Mouse (Mus musculus) common myeloid progenitor, adult 5-6 weeks (primary cell): ENCODE results near the gene Aunip. TPM values are rescaled to one million over a fixed set of nuclear protein-coding genes. Genes with fewer than 3 reads are reported as not detected.
A peak's percentile ranks its signal among the peaks of the same experiment; 100 is the strongest.

Experiments
- ATAC-seq: replicated peaks from 2 replicates; pipeline ENCODE4 v1.8.0; 2016; ENCODE audit warnings: low read depth, mild to moderate bottlenecking, moderate TSS enrichment, inconsistent platforms; ENCODE audit not compliant: poor library complexity, severe bottlenecking
- total RNA-seq: library from RNA; stranded (forward); fragments of 200-1000, 187-1606 nt; gene quantifications from 2 replicates; pipeline ENCODE4 v1.2.3, GENCODE M21; 2017

The Aunip gene
- total RNA-seq, 1 experiment from 2014 or later: 32.6 TPM

DNA sequence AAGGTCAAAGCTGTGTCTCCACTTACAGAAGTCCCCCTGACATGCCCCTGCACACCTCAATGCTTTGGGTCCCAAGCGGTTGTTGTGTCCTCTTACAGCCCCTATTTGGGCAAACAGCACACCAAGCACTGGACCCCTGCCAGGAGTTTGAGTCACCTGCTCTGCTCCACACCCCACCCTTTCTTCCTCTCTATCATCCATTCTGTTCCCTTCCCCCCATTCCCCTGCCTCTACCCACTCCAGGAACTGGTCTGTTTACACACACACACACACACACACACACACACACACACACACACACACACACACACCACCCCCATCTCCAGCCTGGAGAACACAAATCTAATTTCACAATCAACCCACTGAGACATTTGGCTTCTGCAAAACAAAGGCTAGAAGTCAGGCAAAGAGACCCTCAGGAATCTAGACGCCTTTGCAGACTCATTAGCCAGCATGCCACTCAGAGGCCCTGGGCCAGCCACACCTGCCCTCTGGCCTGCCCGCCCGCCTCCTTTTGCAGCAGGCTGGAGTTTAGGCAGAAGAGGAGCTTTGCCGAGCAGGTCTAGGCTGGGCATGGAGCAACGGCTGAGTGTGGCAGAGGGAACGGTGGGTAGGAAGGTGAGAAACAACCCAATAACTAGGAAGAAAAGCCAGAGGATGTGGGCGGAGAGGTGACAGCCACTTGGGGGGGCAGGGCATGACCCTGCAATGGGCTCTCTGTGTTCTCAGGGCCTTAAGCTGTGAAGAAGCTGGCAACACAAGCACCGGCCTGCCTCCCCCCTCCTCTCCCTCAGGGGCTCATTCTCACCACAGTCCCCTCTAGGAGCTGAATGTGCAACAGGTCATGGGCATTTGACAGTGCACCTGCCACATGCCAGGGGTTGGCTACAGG is 36.3 kb downstream of the Aunip start:
- no peak for ATAC-seq

DNA sequence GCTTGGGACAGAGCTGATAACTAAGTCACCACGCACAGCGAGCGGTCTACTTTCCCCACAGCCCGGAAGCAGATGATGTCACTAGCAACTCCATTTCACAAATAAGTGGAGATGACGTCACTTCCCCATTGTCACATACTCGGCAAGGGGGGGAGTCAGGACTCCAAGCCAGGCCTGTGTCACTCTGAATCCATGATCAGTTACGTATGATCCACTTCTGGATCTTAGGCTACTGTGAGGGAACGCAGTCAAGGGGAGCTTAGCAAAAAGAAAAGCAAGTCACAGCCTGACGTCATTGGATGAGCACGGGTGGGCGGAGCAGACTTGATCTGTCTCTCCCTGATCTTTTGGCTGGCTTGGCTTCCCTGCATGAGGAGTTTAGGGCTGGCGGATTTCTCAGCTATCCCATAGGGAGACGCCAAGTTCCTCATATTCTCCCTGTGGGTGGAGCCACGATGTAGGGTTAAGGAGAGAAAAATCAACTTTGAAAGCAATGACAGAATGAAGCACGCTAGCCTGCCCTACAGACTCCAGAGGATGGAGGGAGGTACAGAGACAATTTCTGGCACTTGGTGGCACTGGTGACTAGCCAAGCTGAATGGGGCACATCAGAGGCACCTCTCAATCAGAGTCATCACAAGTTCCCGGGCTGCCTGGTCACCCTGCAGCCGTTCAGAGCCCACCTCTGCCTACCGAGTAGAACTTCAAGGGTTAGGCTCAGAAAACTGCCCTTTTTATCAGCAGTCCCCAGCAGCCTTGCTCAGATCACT is 37.6 kb downstream of the Aunip start:
- peak; percentile 55 for ATAC-seq

DNA sequence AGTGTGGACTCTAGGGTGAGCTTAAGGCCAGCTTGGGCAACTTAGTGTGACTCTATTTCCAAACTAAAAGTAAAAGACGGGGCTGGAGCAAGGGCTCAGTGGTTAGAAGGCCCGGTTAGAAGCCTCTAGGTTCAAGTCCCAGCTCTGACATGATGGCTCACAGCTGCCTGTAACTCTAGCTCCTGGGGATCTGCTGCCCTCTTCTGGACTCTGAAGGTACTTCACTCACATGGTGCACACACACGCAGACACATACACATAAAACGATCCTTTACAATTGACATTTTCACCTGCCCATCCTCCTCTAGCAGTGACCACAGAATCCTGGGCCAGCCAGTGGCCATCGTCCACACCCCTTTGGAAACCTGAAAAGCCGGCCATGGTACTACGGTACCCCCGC is 39.1 kb downstream of the Aunip start:
- ATAC-seq: no peak

DNA sequence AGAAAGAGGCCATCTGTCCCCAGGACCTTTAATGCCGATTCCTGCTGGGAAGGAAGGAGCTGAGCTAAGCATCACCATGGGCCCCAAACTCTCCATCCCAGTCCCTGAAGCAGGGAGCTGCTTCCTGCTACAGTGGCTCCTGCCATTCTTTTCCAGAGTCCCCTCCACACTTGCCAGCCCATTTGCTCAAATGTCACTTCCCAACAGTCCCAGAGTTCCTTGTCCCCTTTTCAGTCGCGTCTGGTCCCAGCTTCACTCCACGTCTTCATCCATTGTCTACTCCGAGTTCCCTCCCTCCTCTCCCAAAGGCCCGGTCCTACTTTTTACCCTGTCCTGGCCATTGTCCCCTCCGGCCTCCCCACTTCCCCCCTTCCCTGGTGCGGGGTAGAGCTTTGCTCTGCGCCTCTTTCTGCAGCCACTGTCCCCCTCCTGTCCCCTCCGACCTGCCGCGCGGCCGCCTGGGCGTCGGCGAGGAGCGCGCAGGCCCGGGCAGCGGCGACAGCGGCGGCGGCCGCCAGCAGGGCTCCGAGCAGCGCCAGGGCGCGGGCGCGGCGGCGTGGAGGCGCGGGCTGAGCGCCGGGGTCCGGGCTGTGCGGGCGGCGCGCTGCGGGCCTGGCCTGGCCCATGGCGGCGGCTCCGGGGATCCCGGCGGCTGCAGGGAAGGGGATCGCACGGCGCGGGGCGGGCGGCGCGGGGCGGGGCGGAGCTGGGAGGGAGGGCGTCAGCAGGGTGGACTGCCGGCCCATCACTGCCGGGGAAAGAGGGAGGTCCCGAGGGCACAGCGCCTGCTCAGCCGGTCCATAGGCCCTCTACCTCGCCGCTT is 40.9 kb downstream of the Aunip start, which contains the start of gene Selenon:
Gene Selenon, minus strand, starts transcription at position 673 of the 823 bp plus-strand sequence.
- peak; percentile 47 for ATAC-seq

DNA sequence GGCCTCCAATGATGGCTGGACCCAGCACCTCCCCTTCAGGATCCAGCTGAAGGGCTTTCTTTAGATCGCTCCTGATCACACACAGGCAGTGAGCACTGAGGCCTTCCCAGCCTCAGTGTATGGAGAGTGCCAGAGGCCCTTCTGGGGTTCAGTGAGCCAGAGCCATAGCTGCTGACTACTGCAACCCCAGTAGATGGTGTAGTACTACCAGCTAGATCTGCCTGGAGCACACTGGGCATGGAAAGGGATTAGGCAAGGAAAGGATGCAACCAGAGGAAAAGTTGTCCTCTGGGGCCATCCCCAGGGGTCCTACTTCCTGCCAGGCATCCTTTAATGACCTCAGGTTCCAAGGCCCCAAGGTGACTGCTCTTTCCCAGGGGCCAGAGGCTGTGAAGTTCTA is 42.8 kb downstream of the Aunip start:
- no peak for ATAC-seq

DNA sequence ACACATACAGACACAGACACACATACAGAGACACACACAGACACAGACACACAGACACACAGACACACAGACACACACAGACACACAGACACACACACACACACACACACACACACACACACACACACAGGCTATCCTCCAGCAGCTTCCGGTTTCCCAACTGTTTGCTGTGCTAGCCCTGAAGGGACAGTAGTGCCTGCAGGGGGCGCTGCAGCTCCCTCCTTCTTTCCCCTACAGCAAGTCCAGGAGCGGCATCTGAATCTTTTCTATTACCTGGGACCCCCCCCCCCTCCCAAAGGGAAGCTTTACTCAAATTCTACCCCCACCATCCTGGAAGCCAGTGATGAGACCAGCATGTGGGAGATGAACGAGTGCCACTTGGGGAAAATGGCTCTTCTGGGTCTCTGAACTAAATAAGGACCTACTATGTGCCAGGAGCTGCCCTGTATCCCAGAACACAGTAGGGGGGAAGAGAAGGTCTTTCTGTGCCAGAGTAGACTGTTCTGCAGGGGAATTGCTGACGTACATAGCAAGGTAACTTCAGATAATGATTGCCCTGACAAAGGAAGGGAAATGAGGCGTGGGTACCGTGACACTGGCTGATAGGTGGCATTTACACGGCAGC is 45.3 kb downstream of the Aunip start:
- no peak for ATAC-seq

DNA sequence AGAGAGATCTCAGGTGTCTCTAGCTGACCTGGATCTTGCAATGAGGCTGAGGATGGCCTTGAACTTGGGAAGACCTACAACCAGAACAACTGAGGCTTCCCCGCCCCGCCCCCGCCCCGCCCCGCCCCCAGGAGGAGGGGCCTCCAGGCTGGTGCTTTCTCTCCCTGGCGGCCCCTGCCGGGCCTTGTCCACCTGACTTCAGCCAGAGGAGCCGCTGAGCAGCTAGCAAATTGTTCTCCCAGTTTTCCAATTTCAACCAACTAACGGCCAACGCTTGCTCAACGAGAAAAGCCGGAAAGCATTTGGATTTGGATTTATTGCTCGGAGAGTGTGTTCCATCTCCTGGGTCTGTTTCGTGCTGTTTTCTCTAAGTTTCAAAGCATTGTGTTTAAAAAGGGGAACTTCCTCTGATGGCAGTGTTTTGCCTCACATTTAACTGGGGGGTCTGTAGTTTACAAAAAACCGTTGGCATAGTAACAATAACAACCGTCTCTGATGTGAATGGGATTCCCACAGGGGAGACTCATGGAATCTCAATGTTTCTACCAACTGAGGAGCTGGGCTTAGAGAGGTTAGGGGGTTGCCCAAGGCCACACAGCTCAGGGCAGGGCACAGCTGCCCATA is 46.9 kb downstream of the Aunip start:
- ATAC-seq: peak; percentile 74

DNA sequence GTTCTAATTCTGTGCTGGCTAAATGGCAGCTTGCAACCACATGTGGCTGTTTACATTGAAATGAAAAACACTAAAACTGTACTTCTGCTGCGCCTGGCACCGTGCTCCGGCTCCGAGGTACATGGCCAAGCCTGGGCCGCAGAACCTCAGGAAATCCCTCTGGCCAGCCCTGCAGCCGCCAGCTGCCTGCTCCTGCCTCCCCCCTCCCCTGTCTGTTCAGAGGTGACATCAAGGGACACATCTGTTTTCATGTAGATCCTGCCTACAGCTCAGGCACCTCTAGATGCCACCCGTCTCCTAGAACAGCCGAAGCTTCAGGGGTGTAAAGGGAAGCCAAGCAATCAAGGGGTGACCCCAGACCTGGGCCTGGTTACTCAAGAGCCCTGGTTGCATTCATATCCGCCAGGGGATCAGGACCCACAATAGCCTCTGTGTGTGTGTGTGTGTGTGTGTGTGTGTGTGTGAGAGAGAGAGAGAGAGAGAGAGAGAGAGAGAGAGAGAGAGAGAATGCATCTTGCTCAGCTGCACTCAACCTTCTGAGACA is 47.8 kb downstream of the Aunip start:
- peak; percentile 36 for ATAC-seq

DNA sequence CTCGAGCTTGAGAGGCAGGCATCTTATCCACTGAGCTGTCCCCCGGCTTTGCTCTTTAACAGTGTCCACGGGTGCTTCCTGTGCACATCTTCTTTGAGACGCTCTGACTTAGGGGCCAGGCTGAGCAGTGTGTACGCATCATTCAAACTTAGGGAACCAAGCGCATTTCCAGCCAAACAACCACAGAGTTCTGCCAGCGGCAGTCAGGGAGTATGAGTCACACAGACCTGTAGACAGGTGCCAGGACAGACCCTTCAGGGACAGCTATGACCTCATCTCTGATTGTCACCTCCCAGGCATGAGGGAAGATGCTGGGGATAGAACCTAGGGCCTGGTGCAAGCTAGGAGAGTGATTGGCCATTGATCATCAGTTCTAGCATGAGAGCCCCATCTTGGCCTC is 48.4 kb downstream of the Aunip start:
- ATAC-seq: no peak

DNA sequence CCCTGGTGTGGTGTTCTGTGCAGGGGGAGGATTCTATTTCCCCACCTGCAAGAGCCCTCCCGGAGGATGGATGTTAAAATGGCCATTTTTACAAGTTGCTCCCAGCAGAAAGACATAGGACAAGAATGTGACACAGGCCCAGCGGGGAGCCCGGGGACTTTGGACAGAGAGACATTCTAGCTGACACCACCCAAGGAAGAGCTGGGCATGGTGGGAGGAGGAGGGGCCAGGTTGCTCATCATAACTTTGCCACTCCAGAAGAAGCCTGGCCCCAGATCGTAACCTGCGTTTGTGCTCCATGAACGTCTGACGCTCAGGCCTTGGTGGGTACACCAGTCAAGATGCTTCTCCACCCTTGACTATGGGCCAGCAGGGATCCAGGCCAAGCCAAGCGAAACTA is 49.9 kb downstream of the Aunip start:
- ATAC-seq: no peak

DNA sequence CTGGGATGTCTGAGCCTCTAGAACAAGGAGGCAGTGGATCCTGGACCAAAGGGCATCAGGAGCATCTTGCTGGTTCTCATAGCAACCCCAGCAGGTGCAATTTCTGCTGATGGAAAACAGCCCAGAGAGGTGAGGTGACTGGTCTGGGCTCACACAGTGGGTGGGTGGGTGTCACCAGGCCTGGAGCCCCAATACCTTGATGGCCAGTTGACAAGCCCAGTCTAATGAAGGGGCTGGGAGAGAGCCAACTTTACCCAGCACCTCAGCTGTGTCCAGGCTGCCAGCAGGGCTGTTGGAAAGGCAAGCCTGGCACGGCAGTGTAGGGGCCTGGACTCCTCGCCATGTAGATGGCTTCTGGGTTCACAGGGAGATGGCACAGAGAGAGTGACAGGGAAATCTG is 51.2 kb downstream of the Aunip start:
- ATAC-seq: no peak

DNA sequence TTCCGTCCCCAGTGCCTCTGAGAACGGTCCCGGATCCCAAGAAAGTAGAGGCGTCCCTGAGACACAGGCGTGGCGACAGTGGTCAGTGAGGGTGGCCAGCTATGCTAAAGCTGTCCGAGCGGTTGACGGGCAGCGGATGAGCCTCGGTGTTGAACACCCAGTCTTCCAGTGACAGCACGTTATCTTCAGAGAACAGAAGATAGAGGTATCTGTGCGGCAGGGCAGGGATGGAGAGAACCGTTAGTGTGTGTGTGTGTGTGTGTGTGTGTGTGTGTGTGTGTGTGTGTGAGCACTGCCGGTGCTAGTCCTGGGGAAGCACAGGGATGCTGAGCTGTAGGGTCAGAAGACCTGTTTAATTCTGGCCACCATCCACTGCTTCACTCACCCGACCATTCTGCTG is 52.8 kb downstream of the Aunip start:
- no peak for ATAC-seq

DNA sequence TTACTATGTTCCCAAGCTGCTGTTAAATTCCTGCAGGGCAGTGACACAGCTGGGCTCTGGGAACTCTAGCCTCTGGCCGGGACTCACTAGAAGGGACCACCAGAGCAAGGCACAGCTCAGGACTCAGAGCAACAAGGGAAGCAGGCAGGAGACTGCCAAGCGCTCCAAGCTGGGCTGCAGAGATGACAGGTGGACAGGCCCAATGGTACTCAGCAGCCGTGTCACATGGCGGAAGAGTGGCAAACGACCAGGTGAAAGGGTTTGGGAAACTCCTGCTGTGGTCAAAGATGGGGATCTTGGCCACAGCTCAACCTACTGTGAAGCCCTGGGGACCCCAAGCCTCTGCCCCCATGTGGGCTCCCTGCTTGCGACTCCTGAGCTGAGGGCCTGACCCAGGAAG is 53.3 kb downstream of the Aunip start:
- ATAC-seq: no peak

DNA sequence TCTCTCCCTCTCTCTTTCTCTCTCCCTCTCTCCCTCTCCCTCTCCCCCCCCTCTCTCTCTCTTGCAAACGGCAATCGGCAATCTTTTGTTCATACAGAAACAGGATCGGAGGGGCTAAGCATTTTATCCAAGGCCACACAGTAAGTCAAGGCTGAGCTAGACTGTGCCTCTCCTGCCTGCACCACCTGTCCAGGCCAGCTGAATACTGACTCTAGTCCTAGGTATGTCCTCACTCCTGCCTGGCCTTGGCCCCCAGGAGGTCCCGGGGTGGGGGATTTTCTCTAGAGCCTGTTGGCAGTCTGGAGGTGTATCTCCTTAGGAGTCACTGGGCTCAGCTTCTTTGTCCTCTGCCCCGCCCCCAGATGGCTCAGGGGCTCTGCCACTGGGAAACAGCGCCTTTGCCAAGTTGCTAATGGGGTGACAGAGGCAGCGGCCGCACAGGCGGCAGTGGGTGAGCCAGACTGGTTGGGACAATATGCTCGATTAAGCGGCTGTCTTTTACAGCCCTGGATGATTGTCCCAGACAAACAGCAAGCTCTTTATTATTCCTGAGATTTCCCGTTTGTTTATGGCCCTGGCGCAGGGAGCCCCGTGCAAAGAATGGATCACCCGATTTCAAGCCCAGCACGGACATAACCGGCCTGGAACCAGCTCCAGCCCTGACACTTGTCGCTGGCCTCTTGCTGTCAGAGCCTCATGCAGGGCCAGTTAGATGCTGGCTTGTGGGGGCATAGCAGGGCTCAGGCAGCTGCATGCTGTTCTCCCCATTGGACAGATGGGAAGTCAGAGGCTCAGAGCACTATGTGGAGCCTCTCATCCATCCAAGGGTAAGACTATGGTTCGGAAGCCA is 56.8 kb downstream of the Aunip start:
- no peak for ATAC-seq

DNA sequence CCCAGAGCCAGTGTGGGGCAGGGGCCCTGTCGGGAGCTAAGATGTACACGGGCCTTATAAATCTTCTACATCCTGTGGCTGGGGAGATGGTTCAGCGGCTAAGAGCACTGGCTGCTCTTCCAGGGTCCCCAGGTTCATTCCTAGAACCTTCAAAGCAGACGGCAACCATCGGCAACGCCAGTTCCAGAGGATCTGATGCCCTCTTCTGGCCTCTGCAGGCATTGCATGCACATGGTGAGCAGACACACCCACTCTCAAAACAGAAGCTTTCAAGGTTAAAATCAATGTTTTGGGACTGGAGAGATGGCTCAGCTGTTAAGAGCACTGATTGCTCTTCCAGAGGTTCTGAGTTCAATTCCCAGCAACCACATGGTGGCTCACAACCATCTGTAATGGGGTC is 58.4 kb downstream of the Aunip start:
- no peak for ATAC-seq

DNA sequence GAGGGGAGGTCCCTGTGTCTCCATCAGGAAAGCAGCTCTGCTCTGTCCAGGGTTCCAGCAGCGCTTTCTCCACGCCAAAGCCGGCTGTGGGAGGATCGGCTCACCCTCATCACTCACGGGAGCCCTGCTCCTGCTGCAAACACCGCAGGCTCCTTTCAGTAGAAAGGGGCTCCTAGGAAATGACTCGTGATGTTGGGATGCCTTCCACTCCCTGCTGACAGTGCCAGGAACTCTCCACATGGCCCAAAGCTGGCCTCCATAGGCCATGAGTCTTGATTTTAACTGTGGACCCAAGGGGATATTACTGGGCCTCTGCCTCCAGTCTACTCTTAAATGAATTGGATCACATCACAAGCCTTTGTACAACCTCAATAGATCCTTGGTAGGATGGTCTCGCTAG is 59.0 kb downstream of the Aunip start:
- no peak for ATAC-seq

DNA sequence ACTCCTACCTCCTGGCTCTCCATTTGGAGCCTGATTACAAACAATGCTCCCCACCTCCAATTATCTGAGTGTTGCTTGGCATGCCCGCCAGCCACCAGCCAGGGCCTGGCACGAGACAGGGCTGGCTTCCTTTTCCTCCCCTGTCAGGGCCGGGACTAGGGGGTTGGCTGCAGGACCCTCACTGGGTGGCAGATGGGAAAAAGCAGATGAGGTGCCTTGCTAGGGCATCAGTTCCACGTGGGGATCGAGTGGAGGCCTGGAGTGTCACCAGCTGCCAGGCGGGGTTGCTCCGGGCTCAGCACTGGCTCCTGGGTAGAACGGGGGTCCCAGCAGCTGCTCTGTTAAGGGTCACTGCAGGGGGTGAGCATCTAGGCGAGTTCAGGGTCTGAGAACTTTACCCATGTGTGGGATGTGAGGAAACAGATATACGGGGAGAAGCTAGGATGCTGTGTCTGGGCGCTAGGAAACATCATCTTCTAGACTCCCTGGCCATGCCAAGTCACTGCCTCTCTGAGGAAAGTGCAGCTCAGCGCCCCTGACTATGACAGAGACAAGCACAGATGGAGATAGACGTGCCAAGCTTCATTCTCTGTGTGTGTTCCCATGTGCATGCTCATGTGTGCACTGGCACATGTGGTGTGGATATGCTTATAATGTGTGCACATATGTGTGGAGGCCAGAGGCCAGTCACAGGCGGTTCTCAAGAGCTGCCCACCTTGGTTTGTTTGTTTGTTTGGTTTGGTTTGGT is 60.1 kb downstream of the Aunip start:
- ATAC-seq: no peak
